Mouse (Mus musculus): ENCODE measurements around the gene Ctdnep1.

DNA sequence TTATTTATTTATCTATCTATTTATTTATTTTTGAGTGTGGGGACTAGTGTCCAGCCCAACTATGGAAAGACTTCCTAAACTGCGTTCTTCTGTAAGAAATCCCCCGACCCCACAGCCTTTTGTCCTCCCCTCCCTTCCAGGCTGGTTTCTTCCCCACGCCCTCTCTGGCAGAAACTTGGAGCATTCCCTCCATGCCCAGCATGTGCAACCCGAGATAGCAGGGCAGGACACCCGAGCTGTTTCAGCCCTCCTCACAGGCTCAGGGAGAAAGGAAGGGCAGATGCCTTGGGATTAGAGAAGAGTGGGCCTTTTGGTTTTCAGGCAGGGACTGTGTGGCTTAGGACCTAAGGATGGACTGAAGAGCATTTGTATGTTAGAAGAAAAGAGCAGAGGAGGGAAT lies 1.9 kb downstream of the Ctdnep1 start:
- TF ChIP-seq CTCF (IDR thresholded peaks at IDR 0.05; ENCODE audit: insufficient read depth, low read depth, low read length), result no peak
- TF ChIP-seq POLR2A (IDR thresholded peaks at IDR 0.05; ENCODE audit: insufficient read depth, low read depth, low read length), result no peak
